Mouse (Mus musculus): ENCODE data around the gene Ndufb8.

Gene Ndufb8

DNA sequence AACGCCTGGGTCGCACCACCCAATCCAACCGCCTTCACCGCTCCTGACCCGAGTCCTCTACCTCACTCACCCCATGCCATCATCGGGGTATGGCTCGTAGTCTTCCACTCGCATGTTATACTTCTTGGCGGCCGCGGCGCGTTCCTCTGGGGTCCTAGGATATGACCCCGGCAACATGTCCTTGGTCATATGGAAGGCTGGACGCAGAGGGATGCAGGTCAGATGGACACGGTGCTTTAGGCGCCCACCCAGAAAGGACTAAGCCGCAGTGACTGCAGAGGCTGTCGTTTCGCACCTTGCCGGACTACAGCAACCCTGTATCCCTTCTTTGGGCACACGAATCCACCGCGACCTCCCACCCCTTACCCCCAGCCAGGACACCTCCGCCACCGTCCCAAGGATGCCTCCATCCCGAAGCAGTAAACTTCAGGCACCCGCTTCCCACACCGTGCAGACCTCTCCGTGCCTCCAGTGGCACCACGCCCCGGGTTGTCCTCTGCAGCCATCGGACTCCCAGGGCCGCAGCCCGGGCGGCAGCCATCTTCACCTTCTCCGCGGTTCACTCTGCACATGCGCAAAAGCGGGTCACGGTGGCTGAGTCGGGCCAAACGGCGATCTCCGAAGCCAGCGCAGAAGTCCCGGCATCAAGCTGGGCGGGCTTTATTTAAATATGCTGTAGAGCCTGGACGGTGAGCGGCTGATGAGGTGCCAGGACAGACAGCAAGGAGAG lies at the start of gene Ndufb8:
Ndufb8 (minus strand) TSS at position 580 of the 730 bp plus-strand sequence.
- peak; percentile 95 to 96 for DNase-seq (ENCODE audit: low spot score in 2 of 2)

DNA sequence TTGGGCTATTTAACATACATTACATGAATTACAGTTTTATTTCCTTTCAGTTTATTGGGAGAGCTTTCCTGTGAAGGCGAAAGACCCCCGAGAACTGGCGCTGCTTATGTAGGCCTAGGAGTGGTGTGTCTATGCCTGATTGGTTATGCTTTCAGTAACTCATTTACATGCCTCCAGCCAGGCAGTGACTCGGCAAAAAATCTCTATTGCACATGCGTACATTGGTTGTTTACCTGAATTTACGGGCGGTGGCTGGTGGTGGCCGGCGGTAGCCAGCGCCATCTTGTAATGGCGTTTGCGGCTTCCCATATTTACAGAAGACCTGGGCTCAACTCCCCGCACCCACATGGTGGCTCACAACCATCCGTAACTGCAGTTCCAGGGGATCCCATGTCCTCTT lies 38.9 kb upstream of the Ndufb8 start:
- no peak for DNase-seq (ENCODE audit: low spot score in 2 of 2)

DNA sequence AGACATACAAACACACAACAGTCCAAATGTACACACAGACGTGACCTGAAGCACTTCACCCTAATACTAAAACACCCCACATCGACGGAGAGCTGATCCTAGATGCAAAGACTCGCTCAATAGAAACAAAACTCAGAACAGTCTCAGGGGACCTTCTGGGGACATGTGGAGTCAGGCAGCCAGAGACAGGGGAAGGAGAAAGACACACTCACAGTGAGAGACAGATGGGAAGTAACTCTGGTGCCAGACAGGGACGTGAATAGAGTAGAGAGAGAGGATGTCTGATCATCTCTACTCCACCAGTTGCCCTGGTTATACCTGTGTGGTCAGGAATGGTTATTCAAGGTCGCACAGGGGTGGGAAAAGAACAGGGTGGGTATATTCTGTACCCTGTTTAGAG lies 36.4 kb upstream of the Ndufb8 start:
- DNase-seq (ENCODE audit: low spot score in 2 of 2): no peak

DNA sequence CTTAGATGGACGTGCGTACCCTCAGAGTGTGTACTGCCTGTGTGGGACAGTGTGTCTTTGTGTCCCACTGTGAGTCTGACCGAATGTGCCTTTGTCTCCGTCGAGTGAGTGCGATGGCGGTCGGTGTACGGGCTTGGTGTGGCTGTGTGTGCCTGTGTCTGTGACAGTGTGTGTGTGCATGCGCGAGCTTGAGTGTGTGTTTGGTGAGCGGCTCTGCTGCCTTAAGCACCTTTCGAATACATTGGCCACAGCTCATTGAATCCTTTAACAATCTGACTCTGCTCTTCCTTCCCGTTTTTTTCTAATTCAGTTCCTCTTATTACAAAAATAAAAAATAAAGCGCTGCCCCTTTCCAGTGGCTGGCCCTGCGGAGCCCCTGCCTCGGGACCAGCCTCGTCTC lies 35.8 kb upstream of the Ndufb8 start:
- DNase-seq (ENCODE audit: low spot score in 2 of 2): no peak

DNA sequence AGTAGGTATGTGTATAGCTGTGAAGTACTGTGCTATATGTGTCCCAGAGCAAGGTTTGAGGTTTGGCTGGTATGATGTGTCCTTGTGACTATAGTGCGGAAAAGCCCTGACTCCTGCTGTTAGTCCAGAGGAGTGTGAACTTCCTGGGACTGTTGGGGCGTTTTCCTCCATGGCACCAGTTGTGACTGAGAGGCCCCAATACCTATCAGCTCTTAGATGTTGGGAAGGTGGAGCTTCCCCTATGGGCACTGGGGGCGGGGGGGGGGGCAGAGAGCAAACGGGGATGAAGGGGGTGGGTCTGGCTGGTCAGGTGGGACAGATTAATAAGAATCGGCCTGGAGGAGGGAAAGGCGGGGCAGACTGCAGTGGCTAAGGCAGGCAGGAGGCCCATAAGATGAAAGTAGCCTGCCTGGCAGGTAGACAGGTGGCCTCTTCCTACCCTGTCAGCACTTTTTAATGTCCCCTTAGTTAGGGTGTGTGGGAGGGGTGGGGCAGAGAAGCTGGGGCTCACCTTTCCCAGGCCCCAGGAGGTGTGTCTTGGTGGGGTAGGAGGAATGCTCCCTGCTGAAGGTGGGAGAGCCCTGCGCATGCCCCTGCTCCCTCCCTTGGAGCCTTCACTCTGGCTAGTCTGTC lies 34.5 kb upstream of the Ndufb8 start:
- DNase-seq (ENCODE audit: low spot score in 2 of 2): no peak

DNA sequence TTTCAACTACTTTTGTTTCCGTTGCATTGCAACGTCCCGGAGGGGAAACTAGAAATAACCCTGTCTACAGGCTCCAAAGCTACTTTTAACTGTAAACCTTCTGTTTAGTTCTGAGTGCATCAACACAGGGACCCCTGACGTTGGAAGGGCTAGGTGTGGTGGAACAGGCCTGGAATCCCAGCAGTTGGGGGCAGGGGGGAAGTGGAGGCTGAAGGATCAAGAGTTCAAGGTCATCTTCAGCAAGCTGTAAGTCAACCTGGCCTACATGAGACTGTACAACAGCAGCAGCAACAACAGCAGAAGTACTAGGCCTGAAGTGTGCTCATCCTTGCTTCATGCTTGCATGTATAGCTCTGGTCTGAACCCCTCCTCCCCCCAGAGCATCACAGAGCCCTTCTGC lies 32.8 kb upstream of the Ndufb8 start:
- DNase-seq (ENCODE audit: low spot score in 2 of 2): no peak

DNA sequence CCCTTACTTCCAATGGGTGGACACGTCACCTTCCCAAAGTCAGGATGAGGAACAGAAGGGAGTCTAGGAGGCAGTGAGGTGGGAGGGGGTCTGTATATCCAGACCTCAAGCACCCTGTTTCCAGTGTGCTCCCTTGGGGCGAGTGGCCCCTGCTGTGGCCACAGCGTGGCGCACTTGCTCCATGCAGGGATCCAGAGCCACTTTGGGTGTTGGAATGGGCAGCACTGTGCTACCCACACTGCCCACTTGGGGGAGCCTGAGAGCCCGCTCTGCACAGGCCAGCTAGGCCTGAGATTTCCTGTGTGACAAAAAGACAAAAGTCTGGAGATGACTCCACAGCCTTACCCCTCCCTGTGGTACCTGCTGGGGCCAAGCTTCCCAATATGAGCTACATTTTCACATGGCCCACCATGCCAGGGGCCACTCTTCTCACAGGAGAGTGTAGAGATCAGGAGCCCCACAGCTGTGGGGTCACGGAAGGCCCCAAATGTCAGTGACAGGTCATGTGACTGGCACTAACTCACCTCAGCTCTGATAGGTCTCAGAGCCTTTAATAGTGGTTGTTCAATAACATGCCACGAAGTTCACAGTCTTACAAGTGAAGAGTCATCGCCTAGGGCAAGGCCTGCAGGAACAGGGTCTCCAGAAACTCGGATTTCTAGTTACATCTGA lies 27.5 kb upstream of the Ndufb8 start:
- peak; percentile 86 to 89 for DNase-seq (ENCODE audit: low spot score in 2 of 2)

DNA sequence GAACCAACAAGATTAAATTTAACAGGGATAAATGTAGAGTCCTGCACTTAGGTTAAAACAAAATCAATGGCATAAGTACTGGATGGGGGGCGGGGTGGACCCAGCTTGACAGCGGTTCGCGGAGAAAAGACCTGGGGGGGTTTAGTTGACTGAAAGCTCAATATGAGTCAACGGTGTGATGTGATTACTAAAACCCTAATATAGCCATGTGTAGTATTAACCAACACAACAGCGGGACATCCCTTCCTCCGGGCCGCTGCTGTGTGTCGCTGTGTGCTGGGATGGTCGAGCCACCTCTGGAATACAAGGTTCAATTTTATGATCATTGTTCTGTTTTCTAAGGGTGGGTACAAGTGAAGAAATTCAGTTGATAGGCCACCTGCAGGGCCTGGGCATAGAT lies 26.9 kb upstream of the Ndufb8 start:
- no peak for DNase-seq (ENCODE audit: low spot score in 2 of 2)

DNA sequence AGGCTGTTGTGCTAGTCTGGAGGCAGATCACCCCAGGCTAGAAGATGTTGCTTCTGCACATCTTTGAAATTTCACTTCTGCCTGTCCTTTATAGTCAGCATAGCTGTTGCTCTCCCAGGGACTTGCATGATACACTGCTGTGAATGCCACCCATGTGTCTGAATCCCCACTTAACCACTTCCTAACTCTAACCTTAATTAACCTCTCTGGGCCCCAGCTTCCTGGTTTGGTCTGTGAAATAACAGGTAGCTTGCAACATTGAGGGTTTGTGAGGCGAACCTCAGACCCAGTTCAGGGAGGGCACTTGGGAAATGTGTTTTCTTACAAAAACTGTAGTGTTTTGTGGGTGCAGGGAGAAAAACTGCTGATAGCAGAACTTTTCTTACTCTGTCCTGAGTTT lies 22.8 kb upstream of the Ndufb8 start:
- no peak for DNase-seq (ENCODE audit: low spot score in 2 of 2)

DNA sequence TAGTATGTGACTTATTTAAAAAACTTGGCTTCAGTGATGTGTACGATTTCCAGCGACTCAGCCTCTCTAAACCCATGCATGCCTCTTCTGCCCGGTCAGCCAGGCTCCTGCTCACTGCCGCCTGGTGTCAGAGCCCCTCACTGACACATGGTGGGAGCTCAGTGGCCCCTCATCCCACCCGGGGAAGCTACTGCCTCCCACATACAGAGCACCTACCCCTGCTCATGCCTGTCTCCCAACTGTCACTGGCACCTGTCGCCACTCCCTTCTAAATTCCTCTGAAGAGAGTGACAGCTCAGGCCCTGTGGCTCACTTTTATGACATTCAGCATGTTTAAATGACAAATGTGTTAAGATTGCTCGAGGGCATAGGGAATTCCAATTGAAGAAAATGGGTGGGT lies 21.0 kb upstream of the Ndufb8 start:
- no peak for DNase-seq (ENCODE audit: low spot score in 2 of 2)

DNA sequence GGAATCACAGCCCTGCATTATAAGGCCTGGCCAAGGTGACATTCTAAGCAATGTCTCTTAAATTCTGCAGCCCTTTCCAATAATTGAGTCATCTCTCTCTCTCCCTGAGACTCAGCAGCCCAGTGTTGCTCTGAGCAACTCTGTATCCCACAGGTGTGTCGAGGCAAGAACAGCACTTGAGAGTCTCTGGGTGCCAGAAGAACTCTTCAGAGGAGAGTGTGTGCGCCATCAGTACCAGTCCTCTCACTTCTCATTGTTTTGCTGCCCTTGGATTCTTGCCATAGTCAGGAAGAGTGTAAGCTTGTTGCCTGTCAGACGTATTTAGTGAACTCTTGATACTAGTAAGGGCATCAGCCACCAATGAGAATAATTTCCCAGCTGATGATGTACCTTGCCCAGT lies 12.5 kb upstream of the Ndufb8 start:
- DNase-seq (ENCODE audit: low spot score in 2 of 2): no peak

DNA sequence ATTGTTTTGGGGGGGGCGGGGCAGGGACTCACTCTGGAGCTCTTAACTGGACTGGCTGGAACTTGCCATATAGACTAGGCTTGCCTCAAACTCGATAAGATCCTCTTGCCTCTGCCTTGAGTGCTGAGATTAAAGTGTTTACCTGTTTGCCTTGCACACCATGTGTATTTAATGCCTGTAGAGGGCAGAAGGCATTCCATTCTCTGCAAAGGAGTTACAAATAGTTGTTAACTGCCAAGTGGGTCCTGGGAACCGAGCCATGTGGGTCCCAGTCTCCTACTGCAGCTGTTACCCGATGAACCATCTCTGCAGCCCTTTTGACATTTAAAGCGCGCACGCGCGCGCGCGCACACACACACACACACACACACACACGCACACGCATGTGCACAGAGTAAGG lies 8.8 kb upstream of the Ndufb8 start:
- no peak for DNase-seq (ENCODE audit: low spot score in 2 of 2)

DNA sequence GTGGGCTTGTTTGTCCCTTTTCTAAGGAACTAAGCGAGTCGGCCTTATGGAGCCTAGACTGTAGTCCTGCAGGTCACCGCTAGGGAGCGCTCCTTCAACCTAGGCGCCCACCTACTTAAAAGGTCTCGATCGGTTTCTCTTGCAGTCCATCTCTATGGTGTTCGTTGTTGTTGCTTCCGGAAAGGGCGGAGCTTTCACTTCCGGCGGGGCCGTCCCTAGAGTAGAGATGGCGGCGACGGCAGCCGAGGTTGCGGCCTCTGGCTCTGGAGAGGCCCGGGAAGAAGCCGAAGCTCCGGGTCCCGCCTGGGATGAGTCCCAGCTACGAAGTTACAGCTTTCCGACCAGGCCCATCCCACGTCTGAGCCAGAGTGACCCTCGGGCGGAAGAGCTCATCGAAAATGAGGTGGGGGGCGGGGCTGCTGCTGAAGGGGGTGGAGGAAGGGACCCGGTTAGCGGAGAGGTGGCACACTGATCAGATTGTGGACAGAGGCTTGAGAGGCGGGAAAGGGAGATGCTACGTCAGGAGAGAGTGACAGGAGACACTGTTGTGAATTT lies 7.5 kb upstream of the Ndufb8 start, which contains the start of gene Hif1an:
Hif1an (plus strand) TSS at position 199 of the 555 bp plus-strand sequence.
- DNase-seq (ENCODE audit: low spot score in 2 of 2): peak; percentile 88 to 93

DNA sequence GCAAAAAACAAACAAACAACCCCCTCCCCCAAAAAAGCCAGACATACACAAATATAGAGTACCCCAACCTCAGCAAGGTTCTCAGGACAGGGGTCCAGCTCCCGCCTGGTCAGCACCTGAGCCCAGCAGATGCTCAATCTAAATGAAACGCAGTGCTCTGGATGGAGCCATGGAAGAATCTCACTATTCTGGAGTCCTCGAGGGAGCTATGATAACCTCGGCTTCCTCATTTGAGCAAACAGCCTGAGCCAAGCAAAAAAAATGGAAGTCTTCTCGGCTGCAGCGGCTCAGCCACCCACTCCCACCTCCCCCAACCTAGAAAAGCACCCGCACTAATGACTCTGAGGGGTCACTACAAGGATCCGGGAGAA lies 765 bp downstream of the Ndufb8 start:
- DNase-seq (ENCODE audit: low spot score in 2 of 2): no peak

DNA sequence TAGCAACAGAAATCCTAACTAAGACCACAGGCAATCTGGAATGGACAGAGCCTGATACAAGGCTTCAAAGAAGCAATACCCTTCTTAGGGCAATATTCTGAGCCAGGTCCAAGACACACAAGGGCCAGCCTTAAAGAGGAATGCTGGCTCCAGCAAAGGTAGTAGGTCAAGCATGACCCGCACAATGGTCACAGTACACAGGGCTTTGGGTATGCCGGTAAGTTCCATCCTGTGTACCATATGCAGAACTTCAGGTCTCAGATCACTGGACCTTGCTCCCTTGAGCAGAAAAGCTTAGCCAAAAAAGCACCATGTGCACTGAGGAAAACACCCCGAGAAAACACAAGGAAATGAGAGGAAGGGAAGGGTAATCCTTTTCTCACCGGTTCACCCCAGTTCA lies 2.0 kb downstream of the Ndufb8 start:
- DNase-seq (ENCODE audit: low spot score in 2 of 2): no peak

DNA sequence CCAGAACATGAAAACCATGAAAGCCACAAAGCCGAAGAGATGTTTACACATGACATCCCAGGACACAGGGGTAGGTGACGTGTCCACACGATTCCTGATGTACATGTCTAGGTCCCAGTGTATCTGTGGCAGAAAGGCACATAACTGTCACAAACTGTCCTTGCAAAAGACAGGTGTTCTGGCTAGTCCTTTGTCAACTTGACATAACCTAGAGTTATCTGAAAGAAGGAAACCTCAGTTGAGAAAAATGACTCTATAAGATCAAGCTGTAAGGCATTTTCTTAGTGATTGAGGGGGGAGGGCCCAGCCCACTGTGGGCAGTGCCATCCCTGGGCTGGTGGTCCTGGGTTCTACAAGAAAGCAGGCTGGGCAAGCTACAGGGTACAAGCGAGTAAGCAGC lies 2.5 kb downstream of the Ndufb8 start, which contains the start of gene Gm20538:
Gm20538 (minus strand) TSS at position 101 of the 400 bp plus-strand sequence.
- no peak for DNase-seq (ENCODE audit: low spot score in 2 of 2)

DNA sequence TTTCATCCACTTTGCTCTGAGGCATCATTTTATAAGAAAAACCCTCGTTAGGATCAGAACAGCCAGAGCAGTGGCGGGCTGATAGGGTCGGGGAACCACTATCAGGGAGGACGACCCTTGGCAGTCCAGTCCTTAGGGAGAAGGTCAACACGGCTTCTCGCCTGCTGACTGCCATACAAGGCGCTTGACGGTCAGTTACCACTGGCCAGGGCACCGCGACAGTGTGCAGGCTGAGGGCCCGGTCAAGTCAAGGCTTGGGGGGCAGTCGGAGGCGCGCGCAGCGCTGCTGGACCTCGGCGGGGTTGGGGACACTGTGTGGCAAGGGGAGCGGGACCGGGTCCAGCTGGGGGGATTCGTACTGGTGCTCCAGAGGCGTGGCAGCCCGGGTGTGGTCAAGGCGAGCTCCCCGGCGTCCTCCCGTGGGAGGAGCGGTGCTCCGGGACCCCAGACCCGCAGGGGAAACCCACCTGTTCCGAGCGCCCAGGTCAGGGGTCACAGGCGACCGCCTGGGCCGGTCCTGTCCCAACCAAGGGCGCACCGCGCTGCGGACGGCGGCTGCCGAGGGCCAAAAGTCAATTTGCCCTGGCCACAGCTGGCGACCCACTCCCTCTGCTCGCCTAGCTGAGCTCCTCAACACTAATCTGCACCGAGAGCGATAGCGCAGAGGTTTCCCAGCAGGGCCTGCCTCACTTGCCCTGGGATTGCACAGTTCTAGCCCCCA lies 9.8 kb downstream of the Ndufb8 start, which contains the start of gene Sec31b:
Sec31b (minus strand) TSS at position 544 of the 721 bp plus-strand sequence.
- DNase-seq (ENCODE audit: low spot score in 2 of 2): peak; percentile 10 to 46

DNA sequence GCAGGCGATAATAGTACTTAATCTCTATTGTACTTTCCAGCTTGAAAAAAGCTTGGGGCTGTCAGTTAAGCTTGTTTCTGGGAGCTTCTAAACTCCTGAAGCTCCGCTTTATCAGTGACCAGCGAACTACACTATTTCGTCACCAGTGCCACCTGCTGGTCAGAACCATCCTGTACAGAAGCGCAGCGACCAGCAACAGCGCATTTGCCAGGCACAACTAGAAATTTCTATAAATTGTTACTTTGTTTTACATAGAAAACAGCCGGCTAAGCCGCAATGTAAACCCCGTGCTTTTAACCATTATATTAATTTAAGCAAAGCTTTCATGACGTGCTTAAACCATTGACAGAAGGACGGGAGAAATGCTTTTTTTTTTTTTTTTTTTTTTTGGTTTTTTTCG lies 10.5 kb downstream of the Ndufb8 start:
- peak; percentile 44 to 58 for DNase-seq (ENCODE audit: low spot score in 2 of 2)

DNA sequence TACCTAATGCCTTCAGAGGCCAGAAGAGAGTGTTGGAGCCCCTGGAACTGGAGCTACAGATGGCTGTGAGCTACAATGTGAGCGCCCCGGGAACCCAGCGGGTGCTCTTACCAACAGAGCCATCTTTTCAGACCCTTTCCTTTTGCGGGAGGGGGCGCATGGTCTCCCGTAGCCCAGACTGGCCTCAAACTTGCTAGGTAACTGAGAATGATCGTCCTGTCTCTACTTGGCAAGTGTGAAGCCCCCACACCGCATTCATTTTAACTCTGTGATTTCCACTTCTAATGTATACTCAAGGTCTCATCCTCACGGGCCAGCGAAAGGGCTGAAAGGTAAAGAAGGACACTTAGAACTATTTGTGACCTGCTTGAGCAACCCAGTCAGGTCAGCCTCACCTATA lies 10.9 kb downstream of the Ndufb8 start:
- DNase-seq (ENCODE audit: low spot score in 2 of 2): no peak

DNA sequence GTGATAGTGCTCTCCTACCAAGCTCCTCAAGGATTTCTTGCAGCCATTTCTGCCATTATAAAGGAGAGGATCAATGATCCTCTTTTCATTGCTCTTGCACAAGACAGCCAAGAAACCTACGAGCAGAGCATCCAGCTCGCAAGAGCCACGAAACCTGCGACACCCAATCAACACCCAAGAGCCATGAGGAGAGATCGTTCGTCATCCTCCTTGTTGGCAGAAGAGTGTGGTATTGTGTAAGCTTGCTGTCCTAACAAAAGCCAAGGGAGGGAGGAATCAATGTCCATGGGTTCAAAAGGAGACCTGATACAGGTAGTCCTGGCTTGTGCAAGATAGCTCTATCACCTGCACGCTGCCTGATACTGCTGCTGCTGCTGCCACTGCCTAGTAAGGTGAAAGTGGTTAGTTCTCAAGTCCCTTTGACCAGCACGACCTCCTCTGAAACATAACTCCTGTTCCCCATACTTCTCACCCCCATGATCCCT lies 12.5 kb downstream of the Ndufb8 start:
- DNase-seq (ENCODE audit: low spot score in 2 of 2): no peak

DNA sequence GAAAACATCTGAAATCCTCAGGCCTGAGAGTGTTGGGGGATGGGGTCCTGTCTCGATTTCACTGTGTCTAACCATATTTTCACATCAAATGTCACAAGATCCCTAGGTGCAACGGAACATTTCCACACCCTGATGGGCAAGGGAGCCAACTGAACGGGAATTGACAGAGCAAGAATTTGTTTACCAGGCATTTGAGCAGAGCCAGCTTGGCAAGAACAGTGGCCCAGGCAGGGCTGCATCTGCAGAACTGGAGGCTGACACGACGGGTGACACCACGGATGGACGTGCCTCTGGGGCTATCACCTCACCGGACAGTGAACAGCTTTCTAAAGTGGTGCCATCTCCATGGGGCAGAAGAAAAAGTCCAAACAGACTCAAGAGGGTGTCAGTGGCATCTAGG lies 17.8 kb downstream of the Ndufb8 start:
- DNase-seq (ENCODE audit: low spot score in 2 of 2): no peak

DNA sequence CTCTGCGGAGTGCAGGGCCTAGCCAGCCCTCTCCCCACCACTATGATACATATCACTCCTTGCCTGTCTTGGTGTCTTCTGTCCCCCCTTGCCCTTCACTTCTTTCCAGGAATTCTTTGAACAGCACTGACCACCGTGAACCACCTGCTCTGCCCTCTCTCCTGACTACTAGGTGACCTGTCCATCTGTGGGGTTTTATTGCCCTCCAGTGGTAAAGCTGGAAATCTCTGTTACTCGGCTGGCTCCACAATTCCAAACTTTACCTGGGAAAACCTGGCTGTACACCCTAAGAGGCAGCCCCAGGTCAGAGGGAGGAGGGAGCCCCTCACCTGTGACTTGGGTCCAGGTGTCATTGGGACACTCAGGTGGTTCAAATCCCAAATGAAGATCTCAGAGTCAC lies 19.9 kb downstream of the Ndufb8 start:
- no peak for DNase-seq (ENCODE audit: low spot score in 2 of 2)
